Mouse (Mus musculus): ENCODE measurements at regions not wholly inside any gene's neighbourhood (a gene's known extent, or its start where the extent isn't known, plus 50 kb on each side); places are given as distances from the start of the nearest gene placed in this dataset.
"Not testable (repeated sequence)": the region's sequence is repeated elsewhere in the genome, so short reads cannot be mapped to it uniquely, and the experiment has no call there.

- DNase-seq (ENCODE audit: low spot score), result no peak
Measured at GRCm38 (mm10) chr16:50533881-50534280, 57.1 kb downstream of the Ccdc54 start.

- DNase-seq (ENCODE audit: low spot score), result peak; percentile 86
Measured at GRCm38 (mm10) chr16:50529511-50530416, 61.2 kb downstream of the Ccdc54 start.

- peak; percentile 64 for DNase-seq (ENCODE audit: low spot score)
Measured at GRCm38 (mm10) chr16:50528677-50529510, 62.1 kb downstream of the Ccdc54 start.

GRCm38 (mm10) chr16:50528355-50528676 is 62.6 kb downstream of the Ccdc54 start:
- peak; percentile 24 for DNase-seq (ENCODE audit: low spot score)

- not testable (repeated sequence) for DNase-seq (ENCODE audit: low spot score)
Measured at GRCm38 (mm10) chr16:50526930-50527329, 64.0 kb downstream of the Ccdc54 start.

- DNase-seq (ENCODE audit: low spot score), result no peak
Measured at GRCm38 (mm10) chr16:50525934-50526366, 65.0 kb downstream of the Ccdc54 start.

- DNase-seq (ENCODE audit: low spot score), result no peak
Measured at GRCm38 (mm10) chr16:50525504-50525903, 65.5 kb downstream of the Ccdc54 start.

GRCm38 (mm10) chr16:50519610-50520009 is 71.3 kb downstream of the Ccdc54 start:
- no peak for DNase-seq (ENCODE audit: low spot score)

GRCm38 (mm10) chr16:50516579-50516978 is 74.4 kb downstream of the Ccdc54 start:
- DNase-seq (ENCODE audit: low spot score), result no peak

GRCm38 (mm10) chr16:50515039-50515438 is 75.9 kb downstream of the Ccdc54 start:
- DNase-seq (ENCODE audit: low spot score), result no peak

- DNase-seq (ENCODE audit: low spot score), result no peak
Measured at GRCm38 (mm10) chr16:50512080-50512479, 78.9 kb downstream of the Ccdc54 start.

GRCm38 (mm10) chr16:50509529-50509895 is 77.3 kb upstream of the Bbx start:
- no peak for DNase-seq (ENCODE audit: low spot score)

GRCm38 (mm10) chr16:50508673-50509528 is 76.7 kb upstream of the Bbx start:
- DNase-seq (ENCODE audit: low spot score), result no peak

GRCm38 (mm10) chr16:50504619-50505018 is 72.4 kb upstream of the Bbx start:
- no peak for DNase-seq (ENCODE audit: low spot score)

GRCm38 (mm10) chr16:50498909-50499308 is 66.7 kb upstream of the Bbx start:
- no peak for DNase-seq (ENCODE audit: low spot score)

- no peak for DNase-seq (ENCODE audit: low spot score)
Measured at GRCm38 (mm10) chr16:50493662-50494061, 61.5 kb upstream of the Bbx start.

GRCm38 (mm10) chr16:50489244-50489643 is 57.1 kb upstream of the Bbx start:
- DNase-seq (ENCODE audit: low spot score), result no peak

- no peak for DNase-seq (ENCODE audit: low spot score)
Measured at GRCm38 (mm10) chr16:50482360-50482786, 50.2 kb upstream of the Bbx start.

Data from ovary, postnatal 14 days (tissue).